9 mouse cellular contexts compared by ENCODE assay signal in genomic region chr13:41283256-41283655, GRCm38 (mm10). TPM values are rescaled to one million over a fixed set of nuclear protein-coding genes. Genes with fewer than 3 reads are reported as not detected.
DNase-seq lines count a peak whose midpoint lies in the region; ATAC-seq lines count a peak whose summit lies in the region.
"Had no signal": no experiment of that assay in that cellular context is flagged by ENCODE, and none has a peak within 500 bp of the region (broad histone marks: within the 10 kb centered on the region; RNA-seq: fewer than 3 reads in every experiment).

No protein-coding gene starts in this region.

- 0 out of 2 replicates have a peak, but pooled peaks have one; percentile 26 for ATAC-seq in intestine, embryonic 16.5 days
- peak; percentile 33 for ATAC-seq in neural tube, embryonic 12.5 days (ENCODE audit: low FRiP score, low read depth)

- H3K9me3 ChIP-seq in intestine, embryonic 16.5 days (ENCODE audit: control insufficient read depth, low read length) = no peaks in the 10 kb centered on the region
- no peaks in the 10 kb centered on the region; the same call in 1 of the 2 replicates for H3K9me3 ChIP-seq in neural tube, embryonic 12.5 days
- H3K9me3 ChIP-seq: stomach, embryonic 15.5 days had no signal

- no peak overlapping the region for H3K9ac ChIP-seq in intestine, embryonic 16.5 days (ENCODE audit: low read depth, low read length)
- H3K9ac ChIP-seq in neural tube, embryonic 12.5 days = no peak overlapping the region
- H3K9ac ChIP-seq: stomach, embryonic 15.5 days had no signal

- no peak overlapping the region for H3K4me3 ChIP-seq in intestine, embryonic 16.5 days (ENCODE audit: low read length)
- no peak overlapping the region for H3K4me3 ChIP-seq in neural tube, embryonic 12.5 days
- H3K4me3 ChIP-seq: stomach, embryonic 15.5 days had no signal

- no peak overlapping the region for H3K27ac ChIP-seq in intestine, embryonic 16.5 days (ENCODE audit: low read length)
- no peak overlapping the region for H3K27ac ChIP-seq in neural tube, embryonic 12.5 days
- H3K27ac ChIP-seq: stomach, embryonic 15.5 days had no signal

- H3K27me3 ChIP-seq in intestine, embryonic 16.5 days (replicated peaks; ENCODE audit: control insufficient read depth, insufficient read depth, low read length) = no peaks in the 10 kb centered on the region
- H3K27me3 ChIP-seq in neural tube, embryonic 12.5 days (replicated peaks) = no peaks in the 10 kb centered on the region
- H3K27me3 ChIP-seq: stomach, embryonic 15.5 days had no signal

- no peaks in the 10 kb centered on the region for H3K36me3 ChIP-seq in intestine, embryonic 16.5 days (ENCODE audit: control insufficient read depth, insufficient read depth, low read length)
- H3K36me3 ChIP-seq in neural tube, embryonic 12.5 days = no peaks in the 10 kb centered on the region
- H3K36me3 ChIP-seq: stomach, embryonic 15.5 days had no signal

- DNase-seq in 416B (ENCODE audit: low read depth) (peak; percentile 84), NIH3T3 (ENCODE audit: low read depth) (peak; percentile 91)
- peak; percentile 68 for DNase-seq in cerebellum, adult 9-10 months
- peak; percentile 54 to 55 for DNase-seq in frontal cortex, postnatal 25 days (ENCODE audit: low spot score in 2 of 2)
- DNase-seq in left cerebral cortex, postnatal 25 days (ENCODE audit: low spot score in 2 of 2) = peak; percentile 78 to 81
- peak; percentile 4 to 23 for DNase-seq in thymus, adult 18-20 months

- intact Hi-C loops in left cerebral cortex, postnatal 25 days (cut with DNase I) = loop anchor here (1.0 to 2.0 kb wide), 2 partner anchors 289 to 352 kb away; no protein-coding TSS in a partner anchor

- WGBS in intestine, embryonic 16.5 days = 24% methylated on average over 5 of the region's 5 CpGs
- 24% methylated on average over 5 of the region's 5 CpGs for WGBS in neural tube, embryonic 12.5 days

- no peak overlapping the region for H3K4me2 ChIP-seq in intestine, embryonic 16.5 days (ENCODE audit: low read depth, low read length)
- no peak overlapping the region for H3K4me2 ChIP-seq in neural tube, embryonic 12.5 days (replicated peaks)
- H3K4me2 ChIP-seq: stomach, embryonic 15.5 days had no signal

- H3K4me1 ChIP-seq in intestine, embryonic 16.5 days (ENCODE audit: control insufficient read depth, insufficient read depth, low read length) = no peaks in the 10 kb centered on the region
- H3K4me1 ChIP-seq in neural tube, embryonic 12.5 days = no peaks in the 10 kb centered on the region; the same call in 1 of the 2 replicates
- H3K4me1 ChIP-seq: stomach, embryonic 15.5 days had no signal

RNA-seq across cellular contexts. Expression of gene Gm17364, which starts 9.5 kb away (rescaled TPM):
- not detected in 2 replicates for polyA plus RNA-seq in intestine, embryonic 16.5 days (2015; fragmentation: Nextera tagmentation; extraction: Ambion mirVana)
- not detected for total RNA-seq in left cerebral cortex, postnatal 25 days (2021)
- not detected in 2 replicates for polyA plus RNA-seq in neural tube, embryonic 12.5 days (2016; fragmentation: Nextera tagmentation; extraction: Ambion mirVana)
- polyA plus RNA-seq: stomach, embryonic 15.5 days had no signal

RNA-seq across cellular contexts. Expression of gene Smim13, which starts 33.6 kb away (rescaled TPM):
- polyA plus RNA-seq in intestine, embryonic 16.5 days (2015; fragmentation: Nextera tagmentation; extraction: Ambion mirVana) = 8.5 and 8.7 TPM in 2 replicates
- total RNA-seq in left cerebral cortex, postnatal 25 days (2021) = 100 to 1,000 TPM; 178 to 186 TPM
- polyA plus RNA-seq in neural tube, embryonic 12.5 days (2016; fragmentation: Nextera tagmentation; extraction: Ambion mirVana) = 23.1 and 23.8 TPM in 2 replicates

Comparison
In these comparisons a context has a peak if more than half of its experiments do, and no peak if none do; other contexts are left out.
1. DNase-seq: peak in every context shown above with its lines; median percentile 91 in NIH3T3; 84 in 416B; 80 in left cerebral cortex, postnatal 25 days; 68 in cerebellum, adult 9-10 months; 54 in frontal cortex, postnatal 25 days; 14 in thymus, adult 18-20 months.